Mouse (Mus musculus) E14TG2a.4 (cell line): ENCODE data around the gene Adcy10.

ENCODE experiments used
- H3K27me3 ChIP-seq: 2 replicates; pipeline ENCODE4 v1.6.1; 2014; ENCODE audit warnings: low read length, control low read depth; ENCODE audit not compliant: insufficient read depth
- H3K36me3 ChIP-seq: 2 replicates; pipeline ENCODE4 v1.6.1; 2014; ENCODE audit warnings: low read length, control low read depth; ENCODE audit not compliant: insufficient read depth
- H3K4me1 ChIP-seq: replicated peaks from 2 replicates; pipeline ENCODE4 v1.6.1; 2014; ENCODE audit warnings: low read depth, low read length, control low read depth
- H3K4me3 ChIP-seq: replicated peaks from 2 replicates; pipeline ENCODE4 v1.5.1; 2014; ENCODE audit warnings: mild to moderate bottlenecking, low read length
- H3K9me3 ChIP-seq: 2 replicates; pipeline ENCODE4 v1.6.1; 2014; ENCODE audit warnings: low read length, control low read depth
- CTCF ChIP-seq: conservative IDR thresholded peaks from 2 replicates; pipeline ENCODE4 v1.5.1; 2014; ENCODE audit warnings: low read length
- NANOG ChIP-seq: IDR thresholded peaks from 2 replicates; pipeline ENCODE4 v1.6.1; 2014; ENCODE audit warnings: borderline replicate concordance, low read length, mixed read lengths
- POU5F1 ChIP-seq: IDR thresholded peaks from 2 replicates; pipeline ENCODE4 v1.6.1; 2014; ENCODE audit warnings: low read length, borderline replicate concordance

The Adcy10 gene

DNA sequence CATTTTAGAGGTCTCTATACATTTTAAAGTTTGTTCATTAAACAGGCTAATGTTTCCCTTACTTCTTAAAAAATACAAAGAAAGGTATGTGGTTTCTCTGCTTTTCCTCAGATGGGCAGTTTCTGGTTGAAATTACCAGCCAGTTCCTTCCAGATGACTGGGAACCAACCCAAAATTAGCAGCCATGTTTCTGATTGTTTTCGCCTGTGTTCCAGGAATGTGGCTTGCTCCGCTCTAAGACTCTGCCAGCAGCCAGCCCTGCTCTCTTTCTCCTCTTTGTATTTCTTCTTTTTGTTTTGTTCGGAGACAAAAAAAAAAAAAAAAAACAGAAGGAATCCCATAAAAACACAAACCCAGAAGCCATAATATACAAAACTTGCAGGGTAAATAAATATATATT lies 13.9 kb downstream of the Adcy10 start:
- Histone ChIP-seq H3K36me3 (no peaks in the 10 kb centered on the region), H3K9me3 (no peaks in the 10 kb centered on the region), H3K4me1 (no peaks in the 10 kb centered on the region), H3K4me3 (no peak overlapping the region), H3K27me3 (no peaks in the 10 kb centered on the region)
- no peak for TF ChIP-seq CTCF
- no peak for TF ChIP-seq NANOG
- TF ChIP-seq POU5F1: no peak

GRCm38 (mm10) chr1:165503307-165504024 lies 18.5 kb downstream of the Adcy10 start:
- Histone ChIP-seq H3K4me1 (no peaks in the 10 kb centered on the region), H3K4me3 (no peak overlapping the region), H3K27me3 (no peaks in the 10 kb centered on the region), H3K36me3 (no peaks in the 10 kb centered on the region), H3K9me3 (no peaks in the 10 kb centered on the region)
- TF ChIP-seq NANOG: no peak

DNA sequence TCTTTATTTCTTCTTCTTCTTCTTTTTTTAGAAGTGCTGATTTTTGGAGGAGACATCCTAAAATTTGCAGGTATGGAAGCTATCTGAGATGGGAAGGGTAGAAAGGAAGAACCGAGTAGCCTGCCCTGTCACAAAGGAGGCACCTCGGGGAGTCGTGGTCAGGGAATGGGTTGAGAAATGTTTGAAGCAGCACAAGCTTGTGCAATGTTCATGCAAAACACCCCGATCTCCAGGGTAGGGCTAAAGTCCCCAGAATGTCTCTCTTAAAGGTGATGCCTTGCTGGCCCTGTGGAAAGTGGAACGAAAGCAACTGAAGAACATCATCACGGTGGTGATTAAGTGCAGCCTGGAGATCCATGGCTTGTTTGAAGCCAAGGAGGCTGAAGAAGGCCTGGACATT lies 21.3 kb downstream of the Adcy10 start:
- no peak overlapping the region for H3K4me3 ChIP-seq
- no peaks in the 10 kb centered on the region for H3K36me3 ChIP-seq
- no peak for TF ChIP-seq CTCF

DNA sequence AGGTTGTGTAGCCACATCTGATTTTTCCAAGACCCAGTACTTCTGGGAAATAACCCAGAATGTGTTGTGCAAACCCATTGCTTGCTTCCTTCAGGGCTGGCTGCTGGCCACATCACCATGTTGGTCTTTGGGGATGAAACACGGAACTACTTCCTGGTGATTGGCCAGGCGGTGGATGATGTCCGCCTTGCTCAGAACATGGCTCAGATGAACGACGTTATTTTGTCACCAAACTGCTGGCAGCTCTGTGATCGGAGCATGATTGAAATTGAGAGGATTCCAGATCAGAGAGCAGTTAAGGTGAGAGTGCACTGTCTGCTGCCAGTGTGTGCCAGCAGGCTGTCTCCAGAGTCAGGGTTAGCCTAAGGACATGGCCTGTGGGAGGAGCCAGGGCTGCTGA lies 25.2 kb downstream of the Adcy10 start:
- H3K4me1 ChIP-seq: no peaks in the 10 kb centered on the region
- H3K9me3 ChIP-seq: no peaks in the 10 kb centered on the region
- H3K36me3 ChIP-seq: no peaks in the 10 kb centered on the region
- no peak for TF ChIP-seq CTCF
- no peak for TF ChIP-seq NANOG
- TF ChIP-seq POU5F1: no peak
- H3K4me3 ChIP-seq: no peak overlapping the region
- H3K27me3 ChIP-seq: no peaks in the 10 kb centered on the region

More for the DNA sequence above, 21.3 kb downstream of the Adcy10 start:
- Histone ChIP-seq H3K4me1 (no peaks in the 10 kb centered on the region), H3K27me3 (no peaks in the 10 kb centered on the region), H3K9me3 (no peaks in the 10 kb centered on the region)

DNA sequence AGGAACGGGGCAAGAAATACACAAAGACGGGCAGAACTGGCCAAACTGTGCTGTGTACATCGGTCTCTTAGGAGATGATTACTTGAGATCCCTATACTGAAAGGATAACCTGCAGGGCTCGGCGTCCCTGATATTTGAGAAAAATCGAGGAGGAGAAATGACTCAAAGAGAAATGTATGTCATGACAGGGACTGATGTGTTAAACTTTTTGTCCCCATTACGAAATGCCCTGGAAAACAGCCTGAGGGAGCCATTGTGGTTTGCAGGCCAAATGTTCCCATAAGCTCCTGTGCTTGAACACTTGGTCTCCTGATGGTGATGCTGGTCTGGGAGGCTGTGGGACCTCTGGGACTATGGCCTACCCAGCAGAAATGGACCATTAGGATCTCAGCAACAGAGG lies 35.7 kb downstream of the Adcy10 start:
- no peak overlapping the region for H3K4me3 ChIP-seq
- no peaks in the 10 kb centered on the region for H3K4me1 ChIP-seq
- no peaks in the 10 kb centered on the region for H3K9me3 ChIP-seq
- no peaks in the 10 kb centered on the region for H3K36me3 ChIP-seq
- TF ChIP-seq CTCF: no peak
- no peak for TF ChIP-seq POU5F1
- TF ChIP-seq NANOG: no peak
- no peaks in the 10 kb centered on the region; the same call in 1 of the 2 replicates for H3K27me3 ChIP-seq

DNA sequence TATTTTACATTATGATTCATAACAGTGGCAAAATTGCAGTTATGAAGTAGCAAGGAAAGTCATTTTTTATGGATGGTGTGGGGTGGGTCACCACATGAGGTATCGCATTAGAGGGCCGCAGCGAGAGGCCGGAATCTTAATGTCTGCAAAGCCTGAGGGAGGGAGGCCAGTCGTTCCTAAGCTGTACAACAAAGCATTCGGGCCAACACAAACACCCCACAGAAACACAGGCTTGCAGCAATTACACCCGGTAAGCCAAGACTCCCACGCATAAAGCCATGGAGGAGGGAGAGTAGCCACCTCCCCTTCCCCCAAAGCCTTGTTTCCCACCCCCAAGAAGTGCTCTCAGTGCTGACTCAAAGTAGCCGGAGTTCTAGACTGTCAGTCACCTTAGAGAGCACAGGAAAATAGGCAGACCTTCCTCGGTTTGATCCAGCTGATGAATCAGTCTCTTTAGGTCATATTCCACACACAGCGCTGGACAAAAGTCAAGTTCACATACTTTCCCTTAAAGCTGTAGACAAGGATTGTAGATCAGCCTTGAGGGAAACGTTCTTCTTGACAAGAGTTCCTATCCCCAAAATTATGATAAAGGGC lies 51.2 kb downstream of the Adcy10 start:
- Histone ChIP-seq H3K4me3 (no peak overlapping the region), H3K27me3 (no peaks in the 10 kb centered on the region), H3K9me3 (no peaks in the 10 kb centered on the region), H3K4me1 (no peaks in the 10 kb centered on the region), H3K36me3 (no peaks in the 10 kb centered on the region)
- no peak for TF ChIP-seq POU5F1
- no peak for TF ChIP-seq CTCF
- no peak for TF ChIP-seq NANOG

DNA sequence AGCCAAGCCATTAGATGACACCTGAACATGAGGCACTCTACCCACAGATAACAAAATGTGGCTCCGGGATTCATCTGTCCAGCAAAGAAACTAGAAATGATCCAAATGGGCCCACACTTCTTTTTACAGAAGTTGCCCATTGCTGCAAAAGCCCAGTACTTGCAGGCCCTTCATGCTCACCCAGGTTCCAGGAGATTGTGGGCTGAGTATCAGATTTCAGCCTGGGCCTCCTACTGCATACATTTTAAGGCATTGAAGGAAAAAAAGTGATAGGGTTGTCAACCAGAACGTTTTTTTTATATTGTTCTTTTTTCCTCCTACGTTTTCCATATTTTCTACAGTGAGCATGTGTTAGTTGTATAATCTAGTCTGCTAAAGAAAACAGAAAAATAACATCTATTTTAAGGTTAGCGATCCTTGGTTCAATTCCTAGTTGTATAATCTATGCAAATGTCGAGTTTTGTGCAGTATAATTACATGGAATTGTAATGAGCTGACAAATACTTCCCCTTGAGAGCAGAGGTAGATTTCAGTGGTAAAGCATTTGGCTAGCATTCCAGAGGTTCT lies 52.3 kb downstream of the Adcy10 start:
- Histone ChIP-seq H3K9me3 (no peaks in the 10 kb centered on the region), H3K27me3 (no peaks in the 10 kb centered on the region), H3K36me3 (no peaks in the 10 kb centered on the region), H3K4me1 (no peaks in the 10 kb centered on the region), H3K4me3 (no peak overlapping the region)
- no peak for TF ChIP-seq POU5F1
- no peak for TF ChIP-seq CTCF
- TF ChIP-seq NANOG: no peak

- no peaks in the 10 kb centered on the region for H3K36me3 ChIP-seq
- H3K4me1 ChIP-seq: no peaks in the 10 kb centered on the region
- H3K9me3 ChIP-seq: no peaks in the 10 kb centered on the region
- H3K4me3 ChIP-seq: no peak overlapping the region
- TF ChIP-seq CTCF (no peak), POU5F1 (no peak), NANOG (no peak)
- H3K27me3 ChIP-seq: no peaks in the 10 kb centered on the region
Observed at GRCm38 (mm10) chr1:165556711-165557110, 71.7 kb downstream of the Adcy10 start.
